Mouse (Mus musculus) G1E (cell line): ENCODE data around the gene Ran. TPM values are rescaled to one million over a fixed set of nuclear protein-coding genes. Genes with fewer than 3 reads are reported as not detected.
A peak's percentile ranks its signal among the peaks of the same experiment; 100 is the strongest.

Experiments used
- ATAC-seq: 2 replicates; pipeline ENCODE4 v1.8.0; 2016; ENCODE audit warnings: mild to moderate bottlenecking; ENCODE audit not compliant: insufficient number of reproducible peaks, poor library complexity, low FRiP score, severe bottlenecking; ENCODE audit errors: extremely low read depth
- DNase-seq: peaks from one replicate; pipeline ENCODE4 v3.0.0; 2012; ENCODE audit warnings: low spot score
- H3K27me3 ChIP-seq: 2 replicates; pipeline ENCODE4 v1.6.1; 2012; ENCODE audit warnings: mild to moderate bottlenecking, low read length, inconsistent platforms; ENCODE audit not compliant: insufficient read depth
- H3K36me3 ChIP-seq: replicated peaks from 2 replicates; pipeline ENCODE3; 2012; ENCODE audit warnings: mild to moderate bottlenecking, inconsistent platforms
- H3K4me1 ChIP-seq: 2 replicates; pipeline ENCODE4 v1.6.1; 2012; ENCODE audit warnings: low read depth, low read length, inconsistent platforms, mixed read lengths; ENCODE audit not compliant: insufficient read depth
- H3K4me3 ChIP-seq: 2 replicates; pipeline ENCODE4 v1.5.1; 2012; ENCODE audit warnings: low read depth, mild to moderate bottlenecking, inconsistent platforms, low read length, moderate library complexity, mixed read lengths
- H3K9me3 ChIP-seq: replicated peaks from 2 replicates; pipeline ENCODE4 v1.6.1; 2012; ENCODE audit warnings: inconsistent platforms
- CTCF ChIP-seq: IDR thresholded peaks from 2 replicates; pipeline ENCODE4 v1.5.1; 2012; ENCODE audit warnings: low read depth, low read length, inconsistent platforms, mixed read lengths
- GATA1 ChIP-seq: IDR thresholded peaks from 2 replicates; pipeline ENCODE4 v1.6.1; 2012; ENCODE audit warnings: borderline replicate concordance, low read length, inconsistent platforms, mixed read lengths
- GATA2 ChIP-seq: IDR thresholded peaks from 2 replicates; pipeline ENCODE4 v1.6.1; 2012; ENCODE audit warnings: low read depth, low read length, inconsistent platforms, borderline replicate concordance
- POLR2AphosphoS5 ChIP-seq: IDR thresholded peaks from 2 replicates; pipeline ENCODE4 v1.6.1; 2012; ENCODE audit warnings: low read depth, low read length, inconsistent platforms; ENCODE audit not compliant: insufficient replicate concordance
- TAL1 ChIP-seq: conservative IDR thresholded peaks from 2 replicates; pipeline ENCODE4 v1.6.1; 2012; ENCODE audit warnings: low read depth, low read length, inconsistent platforms, mixed read lengths
- polyA plus RNA-seq: library from polyadenylated mRNA; stranded (reverse); fragments of >175 nt; gene quantifications from 2 replicates; pipeline ENCODE4 v1.2.3, GENCODE M21; 2012
- total RNA-seq, 2 experiments: library from RNA; stranded (forward) in 1 of 2; stranded (reverse) in 1 of 2; fragments of 200-1000 nt in 1 of 2; fragments of >200 nt in 1 of 2; fragmentation: Nextera tagmentation in 1 of 2; gene quantifications; 2 replicates each; pipeline ENCODE4 v1.2.3; 2014 to 2017

Gene Ran
- total and polyA plus RNA-seq, 3 experiments: 161 to 5,187 (median 481) TPM

DNA sequence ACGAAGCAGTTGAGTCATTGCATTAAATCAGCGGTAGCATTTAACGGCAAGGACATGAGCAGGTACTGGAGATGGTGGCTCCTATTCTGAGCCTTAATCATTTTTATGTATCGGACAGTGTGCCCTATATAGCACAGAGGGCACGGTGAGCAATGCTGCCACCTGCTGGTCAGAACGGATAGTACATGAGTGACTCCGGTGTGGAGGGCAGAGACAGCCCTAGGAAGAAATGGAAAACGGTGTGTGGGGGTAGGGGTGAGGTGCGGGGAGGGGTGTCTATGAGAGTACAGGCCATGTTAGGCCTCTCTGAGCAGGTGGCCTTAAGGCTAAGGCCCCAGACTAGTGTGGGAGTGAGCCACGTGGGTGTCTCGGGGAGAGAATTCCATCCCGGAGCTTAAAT is 38.3 kb upstream of the Ran start:
- H3K9me3 ChIP-seq: peaks cover 6% of the 10 kb centered on the region
- peaks cover 12% of the 10 kb centered on the region; the same call in 1 of the 2 replicates for H3K4me1 ChIP-seq
- H3K27me3 ChIP-seq: no peaks in the 10 kb centered on the region
- no peak overlapping the region for H3K4me3 ChIP-seq
- TF ChIP-seq CTCF: peak; percentile 72
- no peak for TF ChIP-seq GATA2
- TF ChIP-seq TAL1: no peak
- TF ChIP-seq POLR2AphosphoS5: no peak
- TF ChIP-seq GATA1: no peak
- DNase-seq (no peak), ATAC-seq (peak; percentile 65)
- H3K36me3 ChIP-seq: peaks cover 26% of the 10 kb centered on the region

- ATAC-seq: no peak
- H3K9me3 ChIP-seq: peaks cover 3% of the 10 kb centered on the region; the same call in 1 of the 2 replicates
- peaks cover 55% of the 10 kb centered on the region for H3K36me3 ChIP-seq
- no peak for TF ChIP-seq CTCF
- H3K4me3 ChIP-seq: no peak overlapping the region
- no peaks in the 10 kb centered on the region for H3K27me3 ChIP-seq
- peaks cover 12% of the 10 kb centered on the region; the same call in 1 of the 2 replicates for H3K4me1 ChIP-seq
- no peak for DNase-seq
These were observed 35.3 kb upstream of the Ran start for GRCm38 (mm10) chr5:128984536-128984935.

DNA sequence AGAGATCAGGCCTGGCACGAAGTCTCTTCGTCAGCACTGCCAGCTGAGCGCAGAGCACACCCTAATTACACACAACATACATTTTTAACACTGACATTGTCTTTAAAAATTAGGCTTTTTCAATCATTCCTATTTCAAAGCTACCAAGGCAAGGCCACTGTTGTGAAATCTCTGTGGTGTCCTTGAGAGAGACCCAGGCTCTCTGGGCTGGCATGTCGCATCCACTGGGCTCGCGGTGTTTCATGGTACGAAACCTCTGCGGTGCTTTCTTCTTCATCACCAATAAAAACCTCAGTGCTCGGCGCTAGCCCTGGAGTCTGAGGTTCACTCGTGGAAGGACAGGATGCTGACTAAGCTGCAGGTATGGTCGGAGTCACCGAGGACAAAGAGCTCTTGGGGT is 33.9 kb upstream of the Ran start:
- TF ChIP-seq TAL1 (no peak), CTCF (no peak), POLR2AphosphoS5 (no peak), GATA1 (no peak), GATA2 (no peak)
- H3K4me1 ChIP-seq: peaks cover 12% of the 10 kb centered on the region; the same call in 1 of the 2 replicates
- H3K36me3 ChIP-seq: peaks cover 68% of the 10 kb centered on the region
- no peak overlapping the region for H3K4me3 ChIP-seq
- H3K9me3 ChIP-seq: no peaks in the 10 kb centered on the region
- ATAC-seq (no peak), DNase-seq (no peak)
- no peaks in the 10 kb centered on the region for H3K27me3 ChIP-seq

DNA sequence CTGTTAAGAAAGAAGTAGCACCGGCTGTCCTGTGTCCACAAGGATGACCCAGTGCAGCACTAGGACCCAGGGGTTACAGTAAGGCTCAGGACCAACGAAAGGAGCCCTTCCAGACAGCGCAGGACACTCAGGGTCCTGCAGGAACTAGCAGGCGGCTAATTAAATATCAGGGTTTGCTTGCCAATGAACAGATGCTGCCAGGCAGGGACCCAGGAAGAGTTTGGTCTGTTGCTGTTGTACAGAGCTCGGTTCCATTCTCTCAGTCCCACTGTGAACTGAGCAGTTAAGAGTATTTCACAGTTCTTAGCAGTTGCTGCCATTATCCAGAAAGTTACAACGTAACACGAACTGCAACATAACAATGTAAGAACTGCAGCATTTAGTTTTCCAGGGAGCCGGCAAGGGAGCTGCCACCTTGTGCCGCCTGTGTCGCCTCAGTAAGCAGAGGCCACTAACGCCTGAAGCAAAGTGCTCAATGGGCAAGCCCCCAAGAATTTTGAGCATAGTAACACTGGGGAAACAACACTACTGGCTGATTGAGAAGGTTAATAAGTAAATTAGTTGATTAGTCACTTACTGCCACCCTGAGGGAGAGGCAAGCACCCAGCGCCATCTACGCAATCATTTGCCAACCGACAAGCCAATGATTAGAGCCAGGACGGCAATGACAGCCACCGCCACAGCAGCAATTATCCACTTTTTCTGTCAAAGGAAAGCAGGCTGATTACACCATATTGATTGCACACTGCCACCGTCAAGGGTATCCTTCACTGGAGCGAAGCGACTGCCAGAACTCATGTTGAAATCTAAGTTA is 32.5 kb upstream of the Ran start:
- Histone ChIP-seq H3K36me3 (peaks cover 82% of the 10 kb centered on the region), H3K4me1 (peaks cover 12% of the 10 kb centered on the region; the same call in 1 of the 2 replicates), H3K27me3 (no peaks in the 10 kb centered on the region), H3K4me3 (no peak overlapping the region), H3K9me3 (no peaks in the 10 kb centered on the region)
- DNase-seq: no peak
- ATAC-seq: no peak
- TF ChIP-seq POLR2AphosphoS5 (no peak), GATA2 (no peak), CTCF (no peak), GATA1 (no peak), TAL1 (no peak)

GRCm38 (mm10) chr5:129000706-129001468 is 19.0 kb upstream of the Ran start:
- H3K9me3 ChIP-seq: no peaks in the 10 kb centered on the region
- TF ChIP-seq POLR2AphosphoS5 (no peak), GATA1 (no peak), GATA2 (no peak), TAL1 (no peak), CTCF (no peak)
- H3K27me3 ChIP-seq: no peaks in the 10 kb centered on the region
- DNase-seq (peak; percentile 79), ATAC-seq (peak; percentile 95)
- H3K36me3 ChIP-seq: peaks cover 89% of the 10 kb centered on the region
- peaks cover 62% of the 10 kb centered on the region for H3K4me1 ChIP-seq
- H3K4me3 ChIP-seq: peak overlapping the region; percentile 58; the same call in 1 of the 2 replicates

GRCm38 (mm10) chr5:129002571-129003011 is 17.3 kb upstream of the Ran start:
- TF ChIP-seq GATA1 (no peak), GATA2 (no peak), POLR2AphosphoS5 (no peak), TAL1 (no peak), CTCF (no peak)
- DNase-seq (no peak), ATAC-seq (no peak)
- H3K27me3 ChIP-seq: no peaks in the 10 kb centered on the region
- peaks cover 76% of the 10 kb centered on the region for H3K4me1 ChIP-seq
- H3K9me3 ChIP-seq: no peaks in the 10 kb centered on the region
- H3K4me3 ChIP-seq: peak overlapping the region; percentile 51; the same call in 1 of the 2 replicates
- H3K36me3 ChIP-seq: peaks cover 82% of the 10 kb centered on the region
